Mouse (Mus musculus): ENCODE data around the gene Huwe1.

Huwe1 gene

DNA sequence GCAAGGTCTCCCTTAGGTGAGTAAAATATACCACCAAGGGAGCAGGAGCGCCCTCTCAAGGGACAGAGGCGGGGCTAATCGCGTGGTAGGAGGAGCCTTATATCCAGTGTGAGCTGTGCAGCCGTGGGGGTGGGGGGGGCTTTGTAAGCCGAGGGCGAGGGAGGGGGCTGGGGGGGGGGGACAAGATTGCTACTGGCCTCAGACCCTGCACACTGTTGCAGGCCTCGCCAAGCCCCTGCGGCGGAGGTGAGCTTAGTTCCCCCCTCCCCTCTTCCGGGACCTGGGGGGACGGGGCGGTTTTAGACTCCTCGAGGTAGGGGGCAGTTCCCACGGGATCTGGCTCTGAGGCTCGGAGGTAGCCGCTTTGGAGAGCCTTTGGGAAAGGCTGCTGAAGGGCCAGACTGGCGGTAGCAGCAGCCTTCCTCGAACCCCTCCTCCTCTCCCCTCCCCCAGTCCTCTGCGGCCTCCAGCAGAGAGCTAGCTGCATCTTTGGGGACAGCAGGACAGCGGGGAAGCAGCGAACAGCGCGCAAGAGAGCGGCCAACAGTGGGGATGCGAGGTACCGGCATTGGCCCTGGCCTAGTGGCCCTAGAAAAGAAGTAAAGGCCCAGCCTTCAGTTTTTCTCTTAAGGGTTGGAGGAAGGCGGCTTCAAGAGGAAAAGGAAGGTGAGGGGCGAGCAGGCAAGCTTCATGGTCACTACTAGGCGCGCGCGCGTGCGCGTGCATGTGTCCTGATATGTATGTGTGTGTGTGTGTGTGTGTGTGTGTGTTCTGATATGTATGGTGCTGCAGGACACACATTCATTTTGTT is at the start of gene Huwe1:
Gene Huwe1, plus strand, starts transcription at position 107 of the 811 bp plus-strand sequence.
- DNase-seq = peak; percentile 82

GRCm38 (mm10) chrX:151780348-151780747 is 20.3 kb upstream of the Huwe1 start:
- no peak for DNase-seq

DNA sequence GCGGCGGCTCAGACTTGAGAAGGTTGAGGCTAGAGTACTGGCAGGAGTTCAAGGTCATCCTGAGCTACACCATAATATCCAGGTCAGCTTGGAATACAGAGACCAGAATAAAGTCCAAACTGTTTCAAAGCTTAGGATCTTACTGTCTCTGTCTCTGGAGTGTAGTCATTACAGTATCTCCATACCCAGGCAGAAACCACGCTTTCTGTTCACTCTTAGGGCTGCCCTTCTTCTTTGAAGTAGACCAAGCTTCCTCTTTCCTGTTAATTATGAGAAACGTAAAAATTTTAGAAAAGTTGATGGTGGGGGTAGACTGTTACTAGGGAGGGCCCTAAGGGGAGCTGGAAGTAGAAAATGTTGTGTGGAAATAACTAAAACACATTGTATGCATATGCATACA is 17.7 kb upstream of the Huwe1 start:
- DNase-seq = no peak

- no peak for DNase-seq
Observed at GRCm38 (mm10) chrX:151792766-151793165, 7.8 kb upstream of the Huwe1 start.

- no peak for DNase-seq
Observed at GRCm38 (mm10) chrX:151797970-151798369, 2.6 kb upstream of the Huwe1 start.

- peak; percentile 1 for DNase-seq
Observed at GRCm38 (mm10) chrX:151802328-151802955, 1.8 kb downstream of the Huwe1 start.

DNA sequence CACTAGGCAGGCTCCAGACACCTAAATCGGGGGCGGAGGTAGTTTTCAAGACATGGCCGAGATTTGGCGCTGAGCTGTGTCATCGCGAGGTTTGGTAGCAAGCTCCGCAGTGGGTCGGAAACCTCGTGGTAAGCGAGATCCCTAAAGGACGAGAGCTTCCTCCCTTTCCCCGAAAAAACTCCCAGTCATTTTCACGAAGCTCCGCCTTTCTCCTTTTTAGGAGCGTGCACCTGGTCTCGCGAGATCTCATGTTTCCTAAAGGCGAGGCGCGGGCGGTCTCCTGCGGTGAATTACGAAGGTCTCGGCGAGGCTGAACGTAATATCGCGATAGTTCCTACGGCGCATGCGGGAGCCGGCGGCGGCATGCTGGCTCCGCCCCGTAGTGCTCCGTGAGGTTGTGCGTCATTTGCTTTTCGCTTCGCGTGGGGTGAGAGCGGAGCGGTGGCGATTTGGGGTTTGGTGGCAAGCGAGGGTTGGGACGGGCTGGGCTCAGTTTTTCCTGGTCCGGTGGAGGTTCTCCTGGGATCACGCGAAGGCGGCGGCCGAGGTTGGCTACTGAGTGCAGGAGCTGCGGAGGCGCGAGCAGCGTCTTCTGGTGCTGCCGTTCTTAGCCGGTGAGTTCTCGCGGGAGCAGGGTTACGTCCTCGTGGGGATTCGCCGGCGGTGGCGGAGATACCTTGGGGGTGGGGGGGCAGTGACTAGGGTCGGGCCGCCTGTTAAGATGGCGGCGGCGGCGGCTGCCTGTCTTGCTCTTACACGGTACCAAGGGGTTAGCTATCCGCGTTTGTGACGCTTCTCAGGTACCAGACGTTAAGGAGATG is 2.6 kb downstream of the Huwe1 start:
- peak; percentile 96 for DNase-seq

DNA sequence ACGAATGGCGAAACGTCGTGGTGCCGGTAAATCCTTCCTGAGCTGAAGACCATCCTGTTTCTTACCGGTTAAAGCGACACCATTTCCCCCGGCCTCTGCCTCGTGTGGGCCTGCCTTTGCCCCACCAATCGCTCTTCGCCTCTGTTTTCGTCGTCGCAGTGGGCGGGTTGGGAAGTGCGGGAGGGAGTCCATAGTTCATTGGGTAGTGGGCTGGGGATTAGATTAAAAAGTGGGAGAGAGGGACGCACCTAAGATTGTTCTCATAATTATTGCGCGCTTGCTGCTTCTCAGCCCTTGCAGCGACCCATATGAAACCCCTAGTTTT is 3.1 kb downstream of the Huwe1 start:
- peak; percentile 69 for DNase-seq

GRCm38 (mm10) chrX:151804388-151804787 is 3.8 kb downstream of the Huwe1 start:
- peak; percentile 1 for DNase-seq

- DNase-seq = peak; percentile 1
Observed at GRCm38 (mm10) chrX:151811481-151811880, 10.9 kb downstream of the Huwe1 start.

- DNase-seq = no peak
Observed at GRCm38 (mm10) chrX:151813656-151814055, 13.0 kb downstream of the Huwe1 start.

- DNase-seq = no peak
Observed at GRCm38 (mm10) chrX:151817712-151818111, 17.1 kb downstream of the Huwe1 start.

DNA sequence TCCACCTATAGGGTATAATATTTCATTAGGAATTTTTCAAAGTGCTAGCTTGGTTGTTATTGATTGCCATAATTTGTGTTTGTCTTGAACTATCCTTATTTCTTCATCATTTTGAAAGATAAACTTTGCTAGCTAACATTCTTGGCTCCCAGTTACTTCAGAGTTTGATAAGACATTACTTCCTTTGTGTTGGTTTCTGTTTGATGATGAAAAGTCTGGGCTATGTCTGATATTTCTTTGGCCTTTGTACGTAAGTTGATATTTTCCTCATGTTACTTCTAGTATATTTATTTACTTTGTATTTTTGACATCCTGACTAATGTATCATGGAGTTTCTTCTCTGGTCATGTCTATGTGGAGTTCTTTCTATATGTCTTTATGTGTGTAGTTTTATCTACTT is 28.4 kb downstream of the Huwe1 start:
- no peak for DNase-seq

DNA sequence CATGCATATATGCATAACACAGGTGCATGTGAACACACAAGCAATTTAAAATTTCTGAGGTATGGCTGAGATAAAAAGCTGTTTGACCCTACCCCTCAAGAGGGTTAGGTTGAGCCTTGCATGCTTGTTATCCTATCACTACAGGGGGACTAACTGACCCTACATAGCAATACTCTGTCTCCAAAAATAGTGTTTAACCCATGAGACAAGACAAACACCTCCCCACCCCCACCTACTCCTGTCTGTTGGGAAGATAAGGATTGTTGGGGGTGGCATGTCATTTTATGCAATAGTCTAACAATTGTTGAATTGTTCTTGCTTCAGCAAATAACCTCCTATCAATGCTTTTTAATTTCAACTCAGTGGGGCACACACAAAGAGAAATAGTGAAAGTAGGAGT is 30.7 kb downstream of the Huwe1 start:
- no peak for DNase-seq

- no peak for DNase-seq
Observed at GRCm38 (mm10) chrX:151832982-151833381, 32.4 kb downstream of the Huwe1 start.

GRCm38 (mm10) chrX:151859436-151859835 is 58.8 kb downstream of the Huwe1 start:
- DNase-seq = no peak

DNA sequence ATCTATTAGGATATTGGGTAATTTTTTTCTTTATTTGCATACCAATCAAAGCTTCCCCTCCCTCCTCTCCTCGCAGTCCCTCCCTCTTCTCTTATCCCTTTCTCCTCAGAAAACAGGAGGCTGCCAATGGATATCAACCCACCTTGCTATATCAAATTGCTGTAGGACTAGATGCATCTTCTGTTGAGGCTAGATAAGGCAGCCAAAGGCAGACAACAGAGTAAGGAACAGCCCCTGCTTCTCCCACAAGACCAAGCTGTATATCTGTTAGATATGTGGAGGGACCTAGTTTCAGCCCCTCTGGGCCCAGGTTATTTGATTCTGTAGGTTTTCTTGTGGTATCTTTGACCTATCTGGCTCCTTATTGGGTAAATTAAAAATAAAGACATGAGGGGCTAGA is 110.1 kb downstream of the Huwe1 start:
- DNase-seq = no peak

DNA sequence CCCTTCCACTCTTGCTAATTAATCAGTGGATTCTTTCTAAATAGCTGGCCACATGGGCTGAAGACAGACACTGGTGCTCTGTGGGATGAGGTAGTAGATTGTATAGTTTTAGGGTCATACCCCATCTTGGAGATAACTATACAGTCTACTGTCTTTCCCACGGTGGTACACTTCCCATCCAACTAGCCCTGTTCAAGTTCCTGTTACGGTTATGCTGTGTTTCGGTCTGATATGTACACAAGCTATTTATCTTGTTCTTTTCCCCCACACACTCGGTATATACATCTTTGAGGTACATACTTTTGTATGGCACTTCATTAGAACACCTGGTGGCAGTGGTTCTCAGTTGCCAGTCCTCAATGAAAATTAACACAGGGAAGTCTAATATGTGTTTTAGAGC is 111.7 kb downstream of the Huwe1 start:
- DNase-seq = no peak

GRCm38 (mm10) chrX:151929390-151929789 is 128.8 kb downstream of the Huwe1 start:
- no peak for DNase-seq

GRCm38 (mm10) chrX:151938852-151939251 is 138.2 kb downstream of the Huwe1 start:
- DNase-seq = no peak

GRCm38 (mm10) chrX:151946986-151947385 is 146.4 kb downstream of the Huwe1 start:
- peak; percentile 30 for DNase-seq

- DNase-seq = no peak
Observed at GRCm38 (mm10) chrX:151947781-151948180, 147.2 kb downstream of the Huwe1 start.

- DNase-seq = no peak
Observed at GRCm38 (mm10) chrX:151950231-151950630, 149.6 kb downstream of the Huwe1 start.

- DNase-seq = peak; percentile 1
Observed at GRCm38 (mm10) chrX:151951181-151951580, 150.6 kb downstream of the Huwe1 start.

Measured in lung, postnatal 10 days (tissue).